Mouse (Mus musculus): ENCODE measurements around the gene Bcl2l14.

Gene Bcl2l14

GRCm38 (mm10) chr6:134396018-134396417 lies at the start of gene Bcl2l14:
TSS of gene Bcl2l14 (plus strand) at chr6:134396318.
- no peak for DNase-seq (ENCODE audit: low read depth)

- DNase-seq (ENCODE audit: low read depth) = no peak
Observed at GRCm38 (mm10) chr6:134348526-134349067, 47.5 kb upstream of the Bcl2l14 start.

- DNase-seq (ENCODE audit: low read depth) = no peak
Observed at GRCm38 (mm10) chr6:134352881-134353280, 43.2 kb upstream of the Bcl2l14 start.

- DNase-seq (ENCODE audit: low read depth) = no peak
Observed at GRCm38 (mm10) chr6:134353751-134354150, 42.4 kb upstream of the Bcl2l14 start.

GRCm38 (mm10) chr6:134357570-134357969 lies 38.5 kb upstream of the Bcl2l14 start:
- no peak for DNase-seq (ENCODE audit: low read depth)

- DNase-seq (ENCODE audit: low read depth) = no peak
Observed at GRCm38 (mm10) chr6:134360079-134360478, 36.0 kb upstream of the Bcl2l14 start.

- no peak for DNase-seq (ENCODE audit: low read depth)
Observed at GRCm38 (mm10) chr6:134364644-134365043, 31.5 kb upstream of the Bcl2l14 start.

GRCm38 (mm10) chr6:134365952-134366351 lies 30.2 kb upstream of the Bcl2l14 start:
- DNase-seq (ENCODE audit: low read depth) = peak; percentile 19

GRCm38 (mm10) chr6:134366366-134367351 lies 29.5 kb upstream of the Bcl2l14 start:
- peak; percentile 27 for DNase-seq (ENCODE audit: low read depth)

GRCm38 (mm10) chr6:134367366-134368281 lies 28.5 kb upstream of the Bcl2l14 start:
- DNase-seq (ENCODE audit: low read depth) = no peak

GRCm38 (mm10) chr6:134372946-134373345 lies 23.2 kb upstream of the Bcl2l14 start:
- no peak for DNase-seq (ENCODE audit: low read depth)

GRCm38 (mm10) chr6:134377201-134377600 lies 18.9 kb upstream of the Bcl2l14 start:
- no peak for DNase-seq (ENCODE audit: low read depth)

GRCm38 (mm10) chr6:134377856-134378255 lies 18.3 kb upstream of the Bcl2l14 start:
- DNase-seq (ENCODE audit: low read depth) = no peak

GRCm38 (mm10) chr6:134381462-134381861 lies 14.7 kb upstream of the Bcl2l14 start:
- DNase-seq (ENCODE audit: low read depth) = no peak

- no peak for DNase-seq (ENCODE audit: low read depth)
Observed at GRCm38 (mm10) chr6:134385931-134386330, 10.2 kb upstream of the Bcl2l14 start.

GRCm38 (mm10) chr6:134387396-134387795 lies 8.7 kb upstream of the Bcl2l14 start:
- no peak for DNase-seq (ENCODE audit: low read depth)

GRCm38 (mm10) chr6:134388424-134389110 lies 7.6 kb upstream of the Bcl2l14 start:
- no peak for DNase-seq (ENCODE audit: low read depth)

GRCm38 (mm10) chr6:134389248-134389891 lies 6.7 kb upstream of the Bcl2l14 start:
- DNase-seq (ENCODE audit: low read depth) = peak; percentile 92

- DNase-seq (ENCODE audit: low read depth) = no peak
Observed at GRCm38 (mm10) chr6:134389917-134390316, 6.2 kb upstream of the Bcl2l14 start.

GRCm38 (mm10) chr6:134390837-134391236 lies 5.3 kb upstream of the Bcl2l14 start:
- no peak for DNase-seq (ENCODE audit: low read depth)

All from NIH3T3 (cell line).